Mouse (Mus musculus) kidney, embryonic 14.5 days (tissue): Measurements from ENCODE around the gene Htt. TPM values are rescaled to one million over a fixed set of nuclear protein-coding genes. Genes with fewer than 3 reads are reported as not detected.

ENCODE experiments used
- ATAC-seq: fragments of 200-750 bp; cut with Nextera tagmentation; 2 replicates; pipeline ENCODE4 v1.8.0; 2017; ENCODE audit warnings: moderate number of reproducible peaks, mild to moderate bottlenecking, moderate TSS enrichment, moderate library complexity; ENCODE audit not compliant: low FRiP score, low TSS enrichment
- H3K27ac ChIP-seq: fragments of 300-500 bp; sonication (generic); 2 replicates; pipeline ENCODE4 v1.5.1; 2014; ENCODE audit warnings: low read depth, mild to moderate bottlenecking, low read length, moderate library complexity, mixed read lengths
- H3K27me3 ChIP-seq: fragments of 300-500 bp; sonication (generic); 2 replicates; pipeline ENCODE4 v1.6.1; 2014; ENCODE audit warnings: mild to moderate bottlenecking, low read length; ENCODE audit not compliant: control insufficient read depth, insufficient read depth
- H3K36me3 ChIP-seq: fragments of 300-500 bp; sonication (generic); 2 replicates; pipeline ENCODE4 v1.6.1; 2014; ENCODE audit warnings: low read length, mixed read lengths; ENCODE audit not compliant: control insufficient read depth, insufficient read depth
- H3K4me1 ChIP-seq: fragments of 300-500 bp; sonication (generic); 2 replicates; pipeline ENCODE4 v1.6.1; 2014; ENCODE audit warnings: low read length, mixed read lengths; ENCODE audit not compliant: control insufficient read depth, insufficient read depth
- H3K4me2 ChIP-seq: fragments of 300-500 bp; sonication (generic); replicated peaks from 2 replicates; pipeline ENCODE4 v1.6.1; 2014; ENCODE audit warnings: low read depth, mild to moderate bottlenecking, low read length
- H3K4me3 ChIP-seq: fragments of 300-500 bp; sonication (generic); 2 replicates; pipeline ENCODE4 v1.5.1; 2014; ENCODE audit warnings: mild to moderate bottlenecking, low read length
- H3K9ac ChIP-seq: fragments of 300-500 bp; sonication (generic); 2 replicates; pipeline ENCODE4 v1.6.1; 2014; ENCODE audit warnings: low read depth, mild to moderate bottlenecking, low read length, moderate library complexity
- H3K9me3 ChIP-seq: fragments of 300-500 bp; sonication (generic); 2 replicates; pipeline ENCODE4 v1.6.1; 2016; ENCODE audit warnings: low read length; ENCODE audit not compliant: control insufficient read depth
- WGBS: fragments of 180-500 bp; shearing (Covaris S2); extraction: QIAGEN DNeasy Blood & Tissue Kit; methylation state at CpG from one replicate; pipeline ENCODE4 v1.1.7; 2014; 5-methylcytosine and 5-hydroxymethylcytosine counted together
- microRNA counts: library from miRNA; unstranded; fragments of <30 nt; microRNA quantifications from one replicate; lab custom pipeline; 2017
- microRNA-seq: library from miRNA; unstranded; fragments of <30 nt; microRNA quantifications from one replicate; pipeline ENCODE4, GENCODE M21; 2016
- polyA plus RNA-seq: library from polyadenylated mRNA; unstranded; fragments of >200 nt; fragmentation: Nextera tagmentation; extraction: Ambion mirVana; gene quantifications from 2 replicates; pipeline ENCODE4 v1.2.1, GENCODE M21; 2014

The Htt gene
- polyA plus RNA-seq, 1 experiment from 2014 or later: 21.4 TPM

GRCm38 (mm10) chr5:34954508-34954907 lies 193.0 kb downstream of the Htt start:
- H3K27me3 ChIP-seq: no peaks in the 10 kb centered on the region
- no peak overlapping the region for H3K9ac ChIP-seq
- H3K27ac ChIP-seq: no peak overlapping the region
- no peak for ATAC-seq
- no peak overlapping the region for H3K4me3 ChIP-seq
- peaks cover 3% of the 10 kb centered on the region; the same call in 1 of the 2 replicates for H3K36me3 ChIP-seq
- H3K9me3 ChIP-seq: peaks cover 9% of the 10 kb centered on the region
- H3K4me1 ChIP-seq: peaks cover 31% of the 10 kb centered on the region
- no peak overlapping the region for H3K4me2 ChIP-seq
- WGBS: 47% methylated on average over 6 of the region's 6 CpGs

GRCm38 (mm10) chr5:34955630-34956029 lies 194.1 kb downstream of the Htt start:
- Histone ChIP-seq H3K9ac (no peak overlapping the region), H3K4me1 (peaks cover 24% of the 10 kb centered on the region), H3K36me3 (peaks cover 3% of the 10 kb centered on the region; the same call in 1 of the 2 replicates), H3K4me2 (no peak overlapping the region), H3K9me3 (peaks cover 9% of the 10 kb centered on the region), H3K4me3 (no peak overlapping the region), H3K27ac (no peak overlapping the region), H3K27me3 (no peaks in the 10 kb centered on the region)
- 36% methylated on average over 5 of the region's 5 CpGs for whole genome bisulfite sequencing
- ATAC-seq: peak; percentile 10; the same call in 1 of the 2 replicates

- no peak overlapping the region for H3K4me2 ChIP-seq
- no peak overlapping the region for H3K27ac ChIP-seq
- H3K4me3 ChIP-seq: no peak overlapping the region
- no peak for ATAC-seq
- H3K36me3 ChIP-seq: peaks cover 3% of the 10 kb centered on the region; the same call in 1 of the 2 replicates
- peaks cover 22% of the 10 kb centered on the region for H3K4me1 ChIP-seq
- H3K27me3 ChIP-seq: no peaks in the 10 kb centered on the region
- no peak overlapping the region for H3K9ac ChIP-seq
- 71% methylated on average over 7 of the region's 7 CpGs for WGBS
- H3K9me3 ChIP-seq: peaks cover 9% of the 10 kb centered on the region
Measured at GRCm38 (mm10) chr5:34956151-34956550, 194.6 kb downstream of the Htt start.

GRCm38 (mm10) chr5:34957015-34957414 lies 195.5 kb downstream of the Htt start:
- no peak for ATAC-seq
- H3K27ac ChIP-seq: no peak overlapping the region
- no peak overlapping the region for H3K9ac ChIP-seq
- peaks cover 22% of the 10 kb centered on the region for H3K4me1 ChIP-seq
- H3K4me3 ChIP-seq: no peak overlapping the region
- peaks cover 9% of the 10 kb centered on the region for H3K9me3 ChIP-seq
- H3K36me3 ChIP-seq: peaks cover 3% of the 10 kb centered on the region; the same call in 1 of the 2 replicates
- WGBS: 70% methylated on average over 2 of the region's 2 CpGs
- no peak overlapping the region for H3K4me2 ChIP-seq
- no peaks in the 10 kb centered on the region for H3K27me3 ChIP-seq

- Histone ChIP-seq H3K27me3 (no peaks in the 10 kb centered on the region), H3K36me3 (peaks cover 7% of the 10 kb centered on the region), H3K27ac (no peak overlapping the region), H3K4me3 (no peak overlapping the region), H3K9ac (no peak overlapping the region), H3K4me1 (peaks cover 17% of the 10 kb centered on the region), H3K4me2 (no peak overlapping the region), H3K9me3 (no peaks in the 10 kb centered on the region)
- no peak for ATAC-seq
- 97% methylated on average over 1 of the region's 1 CpGs for WGBS
Measured at GRCm38 (mm10) chr5:34960021-34960420, 198.5 kb downstream of the Htt start.

MicroRNA genes within 50 kb of the gene (microRNA counts, 519-probe panel; counts per million panel counts)
- microRNA mmu-miR-467g (lab: Ali Mortazavi, UCI): not detected

Small RNA genes lying within 50 kb of the gene (microRNA-seq; reads per million reads assigned to microRNA genes)
- gene Mir467g: not detected

Other genes with a start within 250 kb of the Htt start
- gene Tnip2, start 247.7 kb upstream of the Htt start, polyA plus RNA-seq: 10.8 and 16.1 TPM in 2 replicates
- gene Sh3bp2, start 235.9 kb upstream of the Htt start, polyA plus RNA-seq: 9.0 and 11.1 TPM in 2 replicates
- gene Add1, start 188.1 kb upstream of the Htt start, polyA plus RNA-seq: 124 and 183 TPM in 2 replicates
- 111 and 125 TPM in 2 replicates for gene Mfsd10, start 124.5 kb upstream of the Htt start, polyA plus RNA-seq
- 25.4 and 30.4 TPM in 2 replicates for gene Nop14, start 101.6 kb upstream of the Htt start, polyA plus RNA-seq
- gene Grk4, start 101.4 kb upstream of the Htt start, polyA plus RNA-seq: 2.5 TPM in 2 replicates
- gene Msantd1, start 146.3 kb downstream of the Htt start, polyA plus RNA-seq: 0.84 and 1.0 TPM in 2 replicates
- gene Rgs12, start 187.7 kb downstream of the Htt start, polyA plus RNA-seq: 20.8 and 29.3 TPM in 2 replicates